In the genomic region with DNA sequence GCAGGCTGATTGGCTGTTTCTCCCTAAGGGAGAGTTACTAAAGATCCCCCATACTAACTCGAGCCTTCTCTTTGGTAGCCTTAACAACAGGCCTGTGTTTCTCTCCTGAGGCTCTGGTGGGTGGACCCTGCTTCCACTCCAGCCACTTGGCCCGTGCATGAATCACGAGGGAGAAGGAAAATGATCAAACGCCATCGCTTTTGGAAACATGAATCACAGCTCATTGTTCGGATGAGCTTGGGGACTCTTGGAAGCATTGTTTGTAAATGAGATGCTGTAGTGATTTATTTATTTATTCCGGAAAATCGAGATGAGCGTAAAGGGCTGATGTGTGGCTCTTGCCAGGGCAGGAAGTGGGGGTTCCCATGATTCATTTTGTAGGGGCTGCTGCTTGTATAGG, we compare ENCODE assay signal across 9 mouse cellular contexts. TPM values are rescaled to one million over a fixed set of nuclear protein-coding genes. Genes with fewer than 3 reads are reported as not detected.
DNase-seq lines count a peak whose midpoint lies in the region; ATAC-seq lines count a peak whose summit lies in the region.
"Had no signal": no experiment of that assay in that cellular context is flagged by ENCODE, and none has a peak within 500 bp of the region (broad histone marks: within the 10 kb centered on the region; RNA-seq: fewer than 3 reads in every experiment).

No protein-coding gene starts in this region.

- 65% methylated on average over 9 of the region's 9 CpGs for WGBS in heart, embryonic 16.5 days
- 75% methylated on average over 9 of the region's 9 CpGs for WGBS in forebrain, embryonic 16.5 days

- DNase-seq in kidney, adult 11 months: peak; percentile 52
- no peak for DNase-seq in kidney, postnatal 4 days
- peak; percentile 57 to 64 for DNase-seq in adrenal gland, postnatal 36 days
- peak; percentile 61 for DNase-seq in layer of hippocampus, adult 9-11 months
- no peak for DNase-seq in thymus, postnatal 0 days (ENCODE audit: low spot score)
- DNase-seq: cerebellum, postnatal 25 days; right cerebral cortex, postnatal 4 days had no signal

- H3K27me3 ChIP-seq in heart, embryonic 16.5 days (ENCODE audit: control insufficient read depth, insufficient read depth, low read length): 0 out of 2 replicates have a peak, but pooled peaks cover 2% of the 10 kb centered on the region
- no peaks in the 10 kb centered on the region for H3K27me3 ChIP-seq in forebrain, embryonic 16.5 days (replicated peaks; ENCODE audit: control insufficient read depth, insufficient read depth, low read length)

- 0 out of 2 replicates have a peak overlapping the region, but pooled peaks have one; percentile 31 for H3K27ac ChIP-seq in heart, embryonic 16.5 days (ENCODE audit: low read length)
- H3K27ac ChIP-seq in forebrain, embryonic 16.5 days (ENCODE audit: low read length): no peak overlapping the region

- ATAC-seq in heart, embryonic 16.5 days (replicated peaks; ENCODE audit: extremely low read depth, insufficient read depth, low FRiP score): no peak
- no peak for ATAC-seq in forebrain, embryonic 16.5 days

- no peaks in the 10 kb centered on the region for H3K36me3 ChIP-seq in heart, embryonic 16.5 days (ENCODE audit: control insufficient read depth, insufficient read depth)
- H3K36me3 ChIP-seq in forebrain, embryonic 16.5 days (ENCODE audit: control insufficient read depth, insufficient read depth): no peaks in the 10 kb centered on the region

- H3K4me3 ChIP-seq in heart, embryonic 16.5 days (ENCODE audit: low read length): no peak overlapping the region
- H3K4me3 ChIP-seq in forebrain, embryonic 16.5 days (replicated peaks; ENCODE audit: low read length): no peak overlapping the region

- peaks cover 24% of the 10 kb centered on the region for H3K4me1 ChIP-seq in heart, embryonic 16.5 days (ENCODE audit: control insufficient read depth, insufficient read depth, low read length)
- H3K4me1 ChIP-seq in forebrain, embryonic 16.5 days (replicated peaks; ENCODE audit: control insufficient read depth, insufficient read depth, low read length): peaks cover 10% of the 10 kb centered on the region

- no peaks in the 10 kb centered on the region for H3K9me3 ChIP-seq in heart, embryonic 16.5 days (replicated peaks; ENCODE audit: control insufficient read depth, low read length)
- no peaks in the 10 kb centered on the region for H3K9me3 ChIP-seq in forebrain, embryonic 16.5 days (ENCODE audit: control insufficient read depth, low read length)

- 0 out of 2 replicates have a peak overlapping the region, but pooled peaks have one; percentile 4 for H3K4me2 ChIP-seq in heart, embryonic 16.5 days (ENCODE audit: low read depth, low read length)
- no peak overlapping the region for H3K4me2 ChIP-seq in forebrain, embryonic 16.5 days (ENCODE audit: low read length)

- no peak overlapping the region for H3K9ac ChIP-seq in heart, embryonic 16.5 days (ENCODE audit: low read length)
- H3K9ac ChIP-seq in forebrain, embryonic 16.5 days (replicated peaks; ENCODE audit: low read depth, low read length): no peak overlapping the region

RNA-seq across cellular contexts. Expression of gene Dock1, which starts 3.5 kb away (rescaled TPM):
- total RNA-seq in adrenal gland, postnatal 36 days (2021): 100 to 1,000 TPM; 148 to 181 TPM
- polyA plus RNA-seq in heart, embryonic 16.5 days (2015; fragmentation: Nextera tagmentation; extraction: Ambion mirVana): 17.8 and 22.0 TPM in 2 replicates
- polyA plus RNA-seq in thymus, postnatal 0 days (2015; fragmentation: Nextera tagmentation; extraction: Ambion mirVana): 4.5 and 5.3 TPM in 2 replicates
- polyA plus RNA-seq in forebrain, embryonic 16.5 days (2015; fragmentation: Nextera tagmentation; extraction: Ambion mirVana): 7.7 and 10.5 TPM in 2 replicates

Comparison
In these comparisons a context has a peak if more than half of its experiments do, and no peak if none do; other contexts are left out.
1. DNase-seq: peak in kidney, adult 11 months (single experiment), adrenal gland, postnatal 36 days (2 of 2) and layer of hippocampus, adult 9-11 months (single experiment); none in kidney, postnatal 4 days (0 of 2) and thymus, postnatal 0 days (single experiment).